Mouse (Mus musculus) embryonic facial prominence, embryonic 10.5 days (tissue): ENCODE measurements around the gene Notch4. TPM values are rescaled to one million over a fixed set of nuclear protein-coding genes. Genes with fewer than 3 reads are reported as not detected.

Experiments
- DNase-seq: peaks from one replicate; pipeline ENCODE4 v3.0.0-alpha.2; 2017; ENCODE audit warnings: low spot score
- H3K27ac ChIP-seq: fragments of 300-500 bp; sonication (generic); replicated peaks from 2 replicates; pipeline ENCODE4 v1.5.1; 2016; ENCODE audit warnings: mild to moderate bottlenecking
- H3K27me3 ChIP-seq: fragments of 300-500 bp; sonication (generic); replicated peaks from 2 replicates; pipeline ENCODE4 v1.6.1; 2016; ENCODE audit warnings: low read depth, mild to moderate bottlenecking; ENCODE audit not compliant: poor library complexity, severe bottlenecking
- H3K36me3 ChIP-seq: fragments of 300-500 bp; sonication (generic); replicated peaks from 2 replicates; pipeline ENCODE4 v1.6.1; 2016; ENCODE audit warnings: mild to moderate bottlenecking, moderate library complexity
- H3K4me1 ChIP-seq: fragments of 300-500 bp; sonication (generic); 2 replicates; pipeline ENCODE4 v1.6.1; 2016
- H3K4me3 ChIP-seq: fragments of 300-500 bp; sonication (generic); 2 replicates; pipeline ENCODE4 v1.5.1; 2016; ENCODE audit warnings: mild to moderate bottlenecking, moderate library complexity
- H3K9me3 ChIP-seq: fragments of 300-500 bp; sonication (generic); 2 replicates; pipeline ENCODE4 v1.6.1; 2016; ENCODE audit warnings: mild to moderate bottlenecking
- WGBS: fragments of 180-500 bp; shearing (Covaris S2); methylation state at CpG from one replicate; pipeline ENCODE4 v1.1.7; 2016; 5-methylcytosine and 5-hydroxymethylcytosine counted together
- polyA plus RNA-seq: library from polyadenylated mRNA; unstranded; fragments of >200 nt; fragmentation: Nextera tagmentation; extraction: Ambion mirVana; gene quantifications from 2 replicates; pipeline ENCODE4 v1.2.1, GENCODE M21; 2016

The Notch4 gene
- polyA plus RNA-seq, 1 experiment from 2014 or later: 6.6 TPM

GRCm38 (mm10) chr17:34603375-34604060 lies 39.5 kb downstream of the Notch4 start, which contains the start of gene Rnf5:
Gene Rnf5 (minus strand): TSS chr17:34603690.
- Histone ChIP-seq H3K27me3 (no peaks in the 10 kb centered on the region), H3K4me3 (peak within 1 kb of the TSS; percentile 96), H3K9me3 (no peaks in the 10 kb centered on the region), H3K4me1 (peaks cover 56% of the 10 kb centered on the region), H3K27ac (peak within 1 kb of the TSS; percentile 95), H3K36me3 (peaks cover 36% of the 10 kb centered on the region)
- under 1% methylated on average over 30 of the region's 30 CpGs for whole genome bisulfite sequencing
- no peak for DNase-seq

- Histone ChIP-seq H3K36me3 (peaks cover 41% of the 10 kb centered on the region), H3K27ac (peak within 1 kb of the TSS; percentile 95), H3K9me3 (no peaks in the 10 kb centered on the region), H3K27me3 (no peaks in the 10 kb centered on the region), H3K4me1 (peaks cover 56% of the 10 kb centered on the region), H3K4me3 (peak within 1 kb of the TSS; percentile 96)
- peak; percentile 100 for DNase-seq
- under 1% methylated on average over 35 of the region's 35 CpGs for WGBS
These were observed 40.0 kb downstream of the Notch4 start, which contains the start of gene Agpat1 for GRCm38 (mm10) chr17:34604061-34604508. Gene Agpat1 (plus strand): TSS chr17:34604262.

GRCm38 (mm10) chr17:34604511-34605237 lies 40.6 kb downstream of the Notch4 start:
- H3K36me3 ChIP-seq: peaks cover 41% of the 10 kb centered on the region
- no peaks in the 10 kb centered on the region for H3K27me3 ChIP-seq
- 18% methylated on average over 24 of the region's 24 CpGs for WGBS
- H3K9me3 ChIP-seq: no peaks in the 10 kb centered on the region
- H3K27ac ChIP-seq: peak overlapping the region; percentile 95
- H3K4me1 ChIP-seq: peaks cover 52% of the 10 kb centered on the region
- peak overlapping the region; percentile 96 for H3K4me3 ChIP-seq
- DNase-seq: no peak

- Histone ChIP-seq H3K9me3 (no peaks in the 10 kb centered on the region), H3K27ac (peak overlapping the region; percentile 95), H3K4me1 (peaks cover 52% of the 10 kb centered on the region), H3K27me3 (no peaks in the 10 kb centered on the region), H3K36me3 (peaks cover 40% of the 10 kb centered on the region), H3K4me3 (peak overlapping the region; percentile 96)
- under 1% methylated on average over 30 of the region's 30 CpGs for WGBS
- peak; percentile 97 for DNase-seq
These were observed 41.5 kb downstream of the Notch4 start for GRCm38 (mm10) chr17:34605609-34606008.

GRCm38 (mm10) chr17:34606186-34607039 lies 42.3 kb downstream of the Notch4 start:
- H3K27ac ChIP-seq: peak overlapping the region; percentile 95
- peaks cover 52% of the 10 kb centered on the region for H3K4me1 ChIP-seq
- H3K27me3 ChIP-seq: no peaks in the 10 kb centered on the region
- 18% methylated on average over 32 of the region's 32 CpGs for whole genome bisulfite sequencing
- H3K4me3 ChIP-seq: peak overlapping the region; percentile 96
- H3K36me3 ChIP-seq: peaks cover 40% of the 10 kb centered on the region
- DNase-seq: no peak
- no peaks in the 10 kb centered on the region for H3K9me3 ChIP-seq

- no peaks in the 10 kb centered on the region for H3K9me3 ChIP-seq
- H3K4me1 ChIP-seq: peaks cover 40% of the 10 kb centered on the region
- H3K36me3 ChIP-seq: peaks cover 47% of the 10 kb centered on the region
- 87% methylated on average over 7 of the region's 7 CpGs for WGBS
- H3K27me3 ChIP-seq: no peaks in the 10 kb centered on the region
- peak overlapping the region; percentile 96; the same call in 1 of the 2 replicates for H3K4me3 ChIP-seq
- no peak for DNase-seq
- H3K27ac ChIP-seq: no peak overlapping the region
These were observed 43.9 kb downstream of the Notch4 start for GRCm38 (mm10) chr17:34607997-34608396.

- no peaks in the 10 kb centered on the region for H3K27me3 ChIP-seq
- peaks cover 78% of the 10 kb centered on the region for H3K36me3 ChIP-seq
- no peaks in the 10 kb centered on the region for H3K9me3 ChIP-seq
- 94% methylated on average over 8 of the region's 8 CpGs for WGBS
- no peak overlapping the region for H3K27ac ChIP-seq
- no peak for DNase-seq
- no peak overlapping the region for H3K4me3 ChIP-seq
- peaks cover 30% of the 10 kb centered on the region for H3K4me1 ChIP-seq
These were observed 47.0 kb downstream of the Notch4 start for GRCm38 (mm10) chr17:34611050-34611449.

- WGBS: 89% methylated on average over 11 of the region's 11 CpGs
- no peaks in the 10 kb centered on the region for H3K9me3 ChIP-seq
- H3K27me3 ChIP-seq: no peaks in the 10 kb centered on the region
- peak overlapping the region; percentile 6; the same call in 1 of the 2 replicates for H3K4me3 ChIP-seq
- H3K27ac ChIP-seq: no peak overlapping the region
- H3K36me3 ChIP-seq: peaks cover 86% of the 10 kb centered on the region
- H3K4me1 ChIP-seq: peaks cover 18% of the 10 kb centered on the region
- DNase-seq: no peak
These were observed 49.1 kb downstream of the Notch4 start for GRCm38 (mm10) chr17:34613054-34613645.

- Histone ChIP-seq H3K36me3 (peaks cover 80% of the 10 kb centered on the region), H3K4me1 (peaks cover 14% of the 10 kb centered on the region), H3K4me3 (peak overlapping the region; percentile 6; the same call in 1 of the 2 replicates), H3K27ac (no peak overlapping the region; the same call in 1 of the 2 replicates), H3K27me3 (no peaks in the 10 kb centered on the region), H3K9me3 (no peaks in the 10 kb centered on the region)
- WGBS: 91% methylated on average over 10 of the region's 10 CpGs
- DNase-seq: no peak
These were observed 49.8 kb downstream of the Notch4 start for GRCm38 (mm10) chr17:34613830-34614229.

- peaks cover 14% of the 10 kb centered on the region for H3K4me1 ChIP-seq
- peaks cover 74% of the 10 kb centered on the region for H3K36me3 ChIP-seq
- DNase-seq: no peak
- H3K9me3 ChIP-seq: no peaks in the 10 kb centered on the region
- H3K27me3 ChIP-seq: no peaks in the 10 kb centered on the region
- H3K4me3 ChIP-seq: 0 out of 2 replicates have a peak within 1 kb of the TSS, but pooled peaks have one; percentile 9
- peak within 1 kb of the TSS; percentile 69 for H3K27ac ChIP-seq
- 54% methylated on average over 6 of the region's 6 CpGs for WGBS
These were observed 51.8 kb downstream of the Notch4 start, which contains the start of gene Egfl8 for GRCm38 (mm10) chr17:34615871-34616270. Gene Egfl8 (minus strand): TSS chr17:34615971.

- DNase-seq: peak; percentile 70
- Histone ChIP-seq H3K36me3 (peaks cover 71% of the 10 kb centered on the region), H3K4me3 (no peak overlapping the region), H3K27ac (no peak overlapping the region), H3K4me1 (peaks cover 14% of the 10 kb centered on the region), H3K9me3 (no peaks in the 10 kb centered on the region), H3K27me3 (no peaks in the 10 kb centered on the region)
- WGBS: 22% methylated on average over 6 of the region's 6 CpGs
These were observed 54.9 kb downstream of the Notch4 start for GRCm38 (mm10) chr17:34618999-34619398.
